Mouse (Mus musculus) testis, adult 2 months (tissue): ENCODE measurements around the gene Stxbp1.

Experiments
- CTCF ChIP-seq: fragments of 200-500 bp; IDR thresholded peaks from 2 replicates; pipeline ENCODE4 v1.5.1; 2012; ENCODE audit warnings: low read depth, mild to moderate bottlenecking, inconsistent platforms, low read length, moderate library complexity; ENCODE audit not compliant: control insufficient read depth, insufficient read depth, insufficient replicate concordance
- POLR2A ChIP-seq: fragments of 200-500 bp; IDR thresholded peaks from 2 replicates; pipeline ENCODE4 v1.6.1; 2012; ENCODE audit warnings: low read depth, mild to moderate bottlenecking, inconsistent platforms, low read length, moderate library complexity; ENCODE audit not compliant: control insufficient read depth

GRCm38 (mm10) chr2:32769327-32770085 lies 77.5 kb downstream of the Stxbp1 start:
- TF ChIP-seq CTCF (no peak), POLR2A (no peak)
